Mouse (Mus musculus): ENCODE measurements around the gene Mef2a.

Mef2a gene

GRCm38 (mm10) chr7:67206496-67206895 lies 166.2 kb downstream of the Mef2a start:
- no peak for DNase-seq

- DNase-seq: no peak
Observed at GRCm38 (mm10) chr7:67205734-67206425, 166.8 kb downstream of the Mef2a start.

- DNase-seq: no peak
Observed at GRCm38 (mm10) chr7:67203625-67204024, 169.0 kb downstream of the Mef2a start.

GRCm38 (mm10) chr7:67199412-67199811 lies 173.2 kb downstream of the Mef2a start:
- DNase-seq: peak; percentile 82

- no peak for DNase-seq
Observed at GRCm38 (mm10) chr7:67183786-67184185, 188.9 kb downstream of the Mef2a start.
